Mouse (Mus musculus): ENCODE results near the gene Erp29.

Gene Erp29

DNA sequence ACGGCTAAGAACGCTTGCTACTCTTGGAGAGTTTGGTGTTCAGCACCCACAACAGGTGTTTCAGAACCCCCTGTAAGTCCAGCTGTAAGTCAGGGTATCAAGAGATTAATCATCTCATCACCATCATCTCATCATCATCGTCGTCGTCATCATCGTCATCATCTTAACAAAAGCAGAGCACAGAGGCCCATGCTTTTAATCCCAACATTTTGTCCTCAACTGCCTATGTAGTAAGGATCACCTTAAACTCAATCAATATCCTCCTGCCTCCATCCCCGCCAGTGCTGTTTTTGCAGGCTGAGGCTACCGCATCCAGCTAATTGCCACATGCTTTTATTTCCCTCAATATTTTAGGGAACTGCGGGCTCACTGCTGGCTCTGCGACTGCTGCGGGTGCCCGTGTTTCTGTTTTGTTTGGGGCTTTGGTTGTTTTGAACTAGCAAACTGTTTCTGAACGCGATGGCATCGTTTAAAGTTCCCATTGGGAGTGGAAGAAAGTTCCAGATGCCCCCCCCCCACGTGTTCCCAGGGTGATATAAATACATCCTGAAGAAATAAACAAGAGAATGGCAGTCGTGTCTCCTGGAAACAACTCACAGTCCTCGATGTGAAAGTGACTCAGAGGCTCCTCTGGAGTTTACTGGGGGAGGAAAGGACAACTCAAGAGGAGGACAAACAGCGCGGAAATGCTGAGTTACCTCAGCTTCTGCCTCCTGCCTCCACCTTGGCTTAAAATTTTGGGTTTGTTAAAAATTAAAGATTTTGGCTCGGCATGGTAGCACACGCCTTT lies 66.0 kb downstream of the Erp29 start:
- peak in 1 of 2 experiments; percentile 56 for DNase-seq

DNA sequence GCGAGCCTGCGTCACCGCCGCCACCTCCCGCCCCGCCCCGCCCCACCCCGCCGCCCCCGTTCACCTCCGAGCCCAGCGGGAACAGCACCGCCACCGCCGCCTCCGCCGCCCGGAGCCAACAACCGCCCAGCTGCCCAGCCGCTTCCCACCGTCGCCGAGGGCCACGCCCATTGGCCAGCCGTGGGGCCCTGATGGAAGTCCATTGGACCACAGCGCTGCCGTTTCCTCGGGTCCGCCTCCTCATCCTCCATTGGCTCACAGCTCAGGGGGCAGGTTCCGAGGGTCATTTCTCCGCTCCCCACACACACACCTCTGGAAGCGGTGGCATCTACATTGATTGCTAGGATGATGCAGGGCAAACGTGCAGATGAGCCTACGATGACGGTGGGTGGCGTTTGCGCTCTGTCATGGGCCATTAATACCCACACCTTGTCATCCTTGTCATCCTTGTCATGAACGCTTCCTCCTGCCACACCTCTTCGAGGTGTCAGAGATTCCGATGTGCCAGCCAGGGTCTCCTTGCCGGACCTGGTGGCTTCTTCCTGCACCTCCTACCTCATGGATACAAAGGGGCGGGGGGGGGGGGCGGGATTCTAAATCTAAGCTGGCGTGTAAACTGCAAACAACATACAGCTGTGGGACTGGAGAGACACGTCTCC lies 66.7 kb downstream of the Erp29 start, which contains the start of gene Trafd1:
Gene Trafd1, minus strand, starts transcription at position 172 of the 659 bp plus-strand sequence.
- DNase-seq, result peak; percentile 98

DNA sequence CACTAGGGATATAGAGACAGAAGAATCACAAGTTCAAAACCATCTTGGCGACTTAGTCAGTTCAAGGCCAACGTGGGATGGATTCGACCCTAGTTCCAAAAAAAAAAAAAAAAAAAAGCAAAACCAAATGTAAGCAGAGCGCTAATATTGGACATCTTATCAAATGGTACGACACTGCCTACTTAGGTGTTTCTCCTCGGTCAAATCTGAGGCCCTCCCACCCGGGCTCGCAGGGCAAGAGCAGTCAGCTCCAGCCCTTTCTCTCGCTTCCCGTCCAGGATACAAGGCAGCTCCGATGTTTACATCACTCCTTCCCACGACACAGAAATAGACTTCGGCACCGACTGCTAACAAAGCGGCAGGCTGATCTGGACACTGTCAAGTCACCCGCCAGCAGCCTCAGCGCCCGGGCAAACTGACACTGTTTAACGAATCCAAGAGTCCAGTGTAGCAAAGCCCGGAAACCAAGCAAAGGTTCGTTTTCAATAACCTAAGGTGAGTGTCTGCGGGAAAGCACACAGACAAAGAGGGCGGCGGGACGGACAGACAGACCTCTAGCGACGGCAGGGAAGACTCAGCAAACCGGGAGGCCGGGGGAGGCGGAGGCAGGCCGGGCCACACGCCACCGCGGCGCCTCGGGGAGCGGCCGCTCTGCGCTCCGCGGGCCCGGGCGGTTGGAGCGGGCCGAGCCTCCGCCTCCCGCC lies 67.4 kb downstream of the Erp29 start:
- DNase-seq, result peak; percentile 57 to 64

DNA sequence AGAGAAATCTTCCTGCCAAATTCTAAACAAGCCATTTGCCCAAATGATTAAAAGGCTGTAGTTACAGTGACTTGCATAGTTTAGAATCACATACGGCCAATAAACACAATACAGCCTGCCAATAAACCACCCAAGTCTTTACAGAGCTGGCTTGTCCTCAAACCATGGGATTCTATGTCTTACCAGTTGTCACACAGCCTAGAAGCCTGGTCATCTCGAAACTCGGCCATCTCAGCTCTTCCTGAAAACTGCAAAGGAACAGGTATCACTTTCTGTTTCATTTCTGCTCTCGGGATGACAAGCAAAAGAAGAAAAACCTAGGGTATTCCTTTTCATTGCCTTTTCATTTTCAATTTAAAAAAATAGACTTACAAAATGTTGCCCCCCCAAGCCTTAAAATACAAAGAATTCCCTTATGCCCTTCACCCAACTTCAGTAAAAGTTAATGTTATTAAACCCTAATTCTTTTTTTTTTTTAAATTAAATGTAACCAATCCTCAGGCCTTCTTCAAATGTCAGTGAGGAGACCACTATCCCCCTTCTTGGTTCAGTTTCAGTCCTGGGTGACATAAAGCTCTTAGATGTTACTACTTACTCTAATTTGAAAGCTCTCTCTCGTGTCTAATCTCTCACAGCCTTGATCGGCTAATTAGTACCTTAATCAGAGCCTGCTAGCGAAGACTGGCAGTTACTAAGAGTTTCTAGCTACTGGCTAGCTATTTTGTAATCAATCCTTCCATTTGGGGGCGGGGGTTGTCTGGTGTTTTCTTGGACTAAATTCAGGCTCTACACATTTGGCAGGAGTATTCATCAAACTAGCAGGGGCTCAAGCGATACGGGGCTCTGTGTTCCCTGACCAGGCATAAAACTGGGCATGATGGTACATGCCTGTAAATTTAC lies 68.2 kb downstream of the Erp29 start:
- DNase-seq, result peak in 1 of 2 experiments; percentile 24

- DNase-seq, result no peak
These were observed 71.6 kb downstream of the Erp29 start for GRCm38 (mm10) chr5:121380692-121381091.

- DNase-seq, result peak in 1 of 2 experiments; percentile 26
These were observed 73.5 kb downstream of the Erp29 start for GRCm38 (mm10) chr5:121378678-121379256.
